Mouse (Mus musculus) fibroblast of lung, adult 2 months (primary cell): Measurements from ENCODE around the gene Pak4.

ENCODE experiments used
- DNase-seq: peaks from one replicate; pipeline ENCODE4 v3.0.0-alpha.2; 2011; ENCODE audit warnings: low read depth

The Pak4 gene

DNA sequence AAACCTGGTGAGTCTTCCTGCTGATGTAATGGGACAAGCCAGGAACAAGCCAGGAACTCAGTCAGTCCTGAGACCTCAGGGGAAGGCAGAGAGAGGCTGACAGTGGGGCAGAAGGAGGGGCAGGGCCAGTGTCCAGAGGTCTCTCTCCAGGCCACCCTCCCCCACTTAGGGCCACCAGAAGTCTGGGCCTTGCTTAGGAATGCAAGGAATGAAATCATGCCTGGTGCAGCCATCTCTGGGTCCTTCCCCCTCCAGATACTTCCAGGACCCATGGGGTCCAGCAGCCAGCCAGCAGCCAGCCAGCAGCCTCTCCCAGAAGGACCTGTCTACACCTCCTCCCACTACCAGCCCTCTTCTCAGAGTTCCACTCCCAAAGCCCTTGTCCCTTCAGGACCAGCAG lies 10.3 kb downstream of the Pak4 start:
- DNase-seq, result no peak

DNA sequence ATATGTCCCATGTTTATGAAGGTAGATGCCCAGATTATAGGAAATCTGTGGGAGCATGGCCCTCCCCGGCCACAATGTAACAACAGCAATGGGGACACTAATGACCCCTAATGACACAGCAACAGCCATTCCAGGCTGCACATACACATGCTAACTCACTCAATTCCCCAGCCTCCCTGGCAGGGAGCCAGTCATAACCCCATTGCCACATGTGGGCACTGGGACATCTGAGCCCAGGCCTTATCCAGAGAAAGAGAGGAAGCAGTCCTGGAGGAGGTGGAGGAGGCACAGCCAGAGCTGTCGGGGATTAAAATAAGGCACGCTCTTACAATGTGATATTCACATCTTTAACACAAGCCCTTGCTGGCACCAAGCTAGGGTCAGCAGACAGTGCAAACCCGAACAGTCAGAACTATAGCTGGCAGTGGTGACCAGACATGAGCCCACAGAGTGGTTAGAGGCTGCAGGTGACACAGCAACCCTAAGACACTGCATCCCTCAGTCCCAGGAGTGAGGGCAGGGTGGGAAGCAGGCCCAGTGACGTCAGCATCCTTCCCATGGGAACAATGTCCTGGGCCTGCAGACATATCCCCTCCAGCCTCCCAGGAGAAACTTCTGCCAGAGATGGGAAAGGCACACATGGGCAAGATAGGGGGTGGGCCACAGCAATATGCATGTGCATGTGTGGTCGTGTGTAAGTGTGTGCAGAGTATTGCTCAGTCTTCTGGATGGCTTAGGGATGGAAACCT lies 11.1 kb downstream of the Pak4 start:
- DNase-seq, result no peak

DNA sequence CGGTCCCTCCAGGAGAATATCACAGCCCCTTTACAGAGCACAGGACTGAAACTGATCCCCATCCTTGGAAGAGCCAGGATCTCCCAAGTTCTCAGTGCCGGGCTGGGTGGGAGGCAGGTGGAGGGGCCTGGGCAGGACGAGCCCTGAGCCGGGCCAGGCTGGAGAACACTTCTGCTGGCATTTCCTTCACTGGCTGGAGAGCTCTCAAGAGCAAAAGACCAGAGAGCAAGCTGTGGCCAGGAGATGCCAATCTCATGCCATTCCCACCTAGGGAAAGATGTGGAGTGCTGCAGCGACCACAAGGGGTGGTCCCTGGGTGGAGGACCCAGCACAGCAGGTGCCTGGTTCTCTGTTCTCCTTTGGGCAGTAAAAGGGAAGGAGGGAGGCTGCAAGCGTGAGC lies 13.0 kb downstream of the Pak4 start:
- DNase-seq, result no peak

DNA sequence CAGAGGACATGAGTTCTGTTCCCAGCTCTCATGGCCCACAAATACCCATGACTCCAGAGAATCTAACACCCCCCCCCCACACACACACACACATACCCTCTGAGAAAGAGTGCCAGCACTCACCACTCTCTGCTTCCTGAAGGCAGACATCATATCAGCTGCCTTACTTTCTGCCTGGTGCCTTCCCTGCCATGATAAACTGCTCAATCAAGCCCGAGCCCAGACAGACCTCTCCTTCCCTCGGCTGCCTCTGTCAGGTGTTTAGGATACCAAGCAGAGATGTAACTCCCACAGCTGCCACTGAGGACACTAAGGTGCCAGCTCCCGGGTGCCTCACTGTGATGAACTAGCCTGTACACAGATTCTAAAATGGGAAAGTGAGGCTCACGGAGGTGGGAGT lies 13.5 kb downstream of the Pak4 start:
- no peak for DNase-seq

DNA sequence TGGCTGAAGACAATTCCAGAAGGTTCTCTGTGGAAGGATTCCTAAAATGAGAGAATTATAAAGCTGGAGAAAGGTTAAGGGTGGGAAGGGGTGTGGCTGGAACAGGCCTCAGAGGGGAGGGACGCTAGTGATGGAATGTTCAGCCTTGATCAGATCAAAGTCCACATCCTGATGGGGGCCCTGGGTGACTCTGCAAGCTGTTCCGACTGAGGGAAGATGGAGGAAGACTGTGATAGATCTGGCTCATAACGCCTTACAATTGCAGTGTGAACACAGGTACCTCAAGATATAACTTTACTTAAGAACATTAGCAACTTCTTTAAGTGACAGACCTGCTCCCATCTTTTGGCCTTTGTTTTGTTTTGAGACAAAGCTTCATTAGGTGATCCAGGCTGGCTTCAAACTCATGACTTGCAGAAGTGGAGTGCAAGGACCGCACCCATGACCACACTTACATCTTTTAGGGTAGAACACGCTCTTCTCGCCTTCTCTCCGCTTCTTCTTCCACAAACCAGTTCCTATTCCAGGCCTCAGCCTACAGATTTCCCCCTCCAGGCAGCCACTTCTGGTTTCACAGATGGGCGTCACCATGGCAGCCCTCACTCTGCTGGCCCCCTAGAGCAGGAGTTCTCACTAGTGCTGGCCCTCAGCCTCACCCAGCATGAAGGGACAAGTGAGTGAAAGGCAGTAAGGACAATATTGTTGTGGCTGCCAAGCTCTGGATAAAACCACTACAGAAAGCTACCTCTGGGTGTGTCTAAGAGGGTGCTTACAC lies 14.2 kb downstream of the Pak4 start:
- DNase-seq, result no peak

DNA sequence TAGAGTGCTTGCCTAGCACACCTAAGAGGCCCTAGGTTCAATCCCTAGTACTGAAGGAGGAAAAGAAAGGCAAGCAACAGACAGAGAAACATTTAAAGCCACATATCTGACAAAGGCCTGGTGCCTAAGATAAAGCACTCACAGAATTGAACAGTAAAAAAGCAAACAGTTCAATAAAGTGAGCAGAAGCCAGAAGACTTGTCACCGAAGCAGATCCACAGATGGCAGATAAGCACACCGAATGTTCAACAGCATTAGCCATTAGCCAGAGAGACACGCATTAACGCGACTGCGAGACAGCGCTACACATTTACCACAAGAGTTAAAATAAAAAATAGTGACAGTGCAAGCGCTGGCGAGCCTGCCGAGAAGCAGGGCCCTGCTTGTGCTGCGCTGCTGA lies 15.1 kb downstream of the Pak4 start:
- DNase-seq, result no peak

DNA sequence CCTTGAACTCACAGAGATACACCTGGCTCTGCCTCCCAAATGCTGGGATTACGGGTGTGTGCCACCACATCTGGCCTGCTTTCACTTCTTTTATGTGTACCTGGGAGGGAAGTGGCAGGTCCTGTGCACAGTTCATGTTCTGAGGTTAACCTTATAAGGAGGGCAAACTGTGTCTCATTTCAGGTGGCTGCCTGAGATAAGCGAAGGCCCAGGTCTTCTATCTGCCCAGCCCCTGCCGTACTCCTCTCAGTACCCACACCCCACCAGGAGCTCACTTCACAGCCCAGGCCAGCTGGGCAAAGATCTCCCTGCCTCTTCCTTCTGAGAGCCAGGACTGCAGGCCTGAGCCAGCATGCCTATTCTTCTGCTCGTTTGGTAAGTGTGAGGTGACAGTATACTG lies 16.3 kb downstream of the Pak4 start:
- no peak for DNase-seq

DNA sequence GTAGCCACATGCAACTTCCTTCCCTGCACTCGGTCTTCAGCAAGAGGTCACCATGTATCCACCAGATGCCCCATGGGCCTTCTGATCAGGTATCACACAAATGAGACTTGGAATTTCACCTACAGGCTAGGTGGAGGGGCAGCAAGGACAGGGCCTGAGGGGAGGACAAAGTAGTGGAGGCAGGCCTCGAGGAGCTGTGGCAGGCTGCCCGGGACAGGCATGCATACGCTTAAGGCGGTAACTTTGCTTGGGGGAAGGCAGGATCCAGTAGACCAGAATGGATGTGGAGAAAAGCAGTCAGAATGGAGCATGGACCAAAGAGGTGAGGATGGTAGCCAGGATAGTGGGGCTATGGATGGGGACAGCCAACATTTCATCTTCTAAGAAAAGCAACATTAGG lies 18.2 kb downstream of the Pak4 start:
- no peak for DNase-seq

DNA sequence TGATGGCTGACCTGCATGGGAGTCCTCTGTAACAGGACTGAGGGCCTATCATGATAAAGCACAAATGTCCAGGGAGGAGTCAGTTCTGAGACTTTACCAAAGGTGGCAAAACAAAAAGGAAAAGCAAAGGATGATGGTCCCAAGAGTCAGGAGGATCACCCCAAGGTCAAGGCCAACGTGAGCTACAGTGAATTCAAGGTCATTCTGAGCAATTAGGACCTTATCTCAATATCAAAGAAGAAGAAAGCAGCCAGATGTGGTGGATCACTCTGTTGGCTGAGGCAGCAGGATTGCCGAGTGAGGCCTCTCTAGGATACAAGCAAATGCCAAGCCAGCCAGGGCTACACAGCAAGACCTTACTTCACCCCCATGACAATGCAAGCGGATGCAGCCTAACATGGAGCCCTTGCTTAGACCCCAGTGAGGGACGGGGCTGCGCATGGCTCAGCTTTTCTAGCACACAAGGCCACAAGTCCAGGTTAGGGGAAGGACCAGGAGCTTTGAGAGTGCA lies 19.4 kb downstream of the Pak4 start:
- no peak for DNase-seq

DNA sequence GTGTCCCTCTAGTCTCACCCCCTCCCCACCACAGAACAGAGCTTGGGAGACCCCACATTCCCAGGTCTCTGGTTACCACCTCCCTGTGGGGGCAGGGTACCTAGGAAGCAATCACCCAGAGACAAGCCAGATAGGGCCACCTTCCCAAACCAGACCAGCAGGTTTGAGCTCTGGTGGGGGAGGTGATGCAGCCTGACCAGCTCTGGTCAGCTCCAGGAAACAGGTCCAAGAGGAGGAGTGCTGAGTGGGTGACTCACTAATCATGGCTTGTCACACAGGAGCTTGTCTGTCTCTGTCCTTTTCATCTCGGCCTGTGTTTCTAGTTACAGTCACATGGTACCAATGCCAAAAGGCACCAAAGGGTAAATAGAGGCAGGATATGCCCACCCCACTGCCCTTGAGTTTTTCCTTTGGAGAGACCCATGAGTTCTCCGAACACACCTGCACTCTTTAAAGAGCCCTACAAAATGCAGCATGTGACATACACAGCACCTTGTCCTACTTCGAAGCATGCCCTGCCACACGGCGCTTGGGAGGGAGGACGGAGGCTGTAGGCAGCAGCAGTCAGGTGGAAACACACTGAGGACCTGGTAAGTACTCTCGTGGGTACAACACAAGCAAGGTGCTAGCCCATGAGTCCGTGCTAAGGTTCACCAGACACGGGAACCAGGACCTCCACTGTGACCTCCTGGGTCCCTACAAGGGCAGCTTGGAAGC lies 20.0 kb downstream of the Pak4 start:
- DNase-seq, result no peak

DNA sequence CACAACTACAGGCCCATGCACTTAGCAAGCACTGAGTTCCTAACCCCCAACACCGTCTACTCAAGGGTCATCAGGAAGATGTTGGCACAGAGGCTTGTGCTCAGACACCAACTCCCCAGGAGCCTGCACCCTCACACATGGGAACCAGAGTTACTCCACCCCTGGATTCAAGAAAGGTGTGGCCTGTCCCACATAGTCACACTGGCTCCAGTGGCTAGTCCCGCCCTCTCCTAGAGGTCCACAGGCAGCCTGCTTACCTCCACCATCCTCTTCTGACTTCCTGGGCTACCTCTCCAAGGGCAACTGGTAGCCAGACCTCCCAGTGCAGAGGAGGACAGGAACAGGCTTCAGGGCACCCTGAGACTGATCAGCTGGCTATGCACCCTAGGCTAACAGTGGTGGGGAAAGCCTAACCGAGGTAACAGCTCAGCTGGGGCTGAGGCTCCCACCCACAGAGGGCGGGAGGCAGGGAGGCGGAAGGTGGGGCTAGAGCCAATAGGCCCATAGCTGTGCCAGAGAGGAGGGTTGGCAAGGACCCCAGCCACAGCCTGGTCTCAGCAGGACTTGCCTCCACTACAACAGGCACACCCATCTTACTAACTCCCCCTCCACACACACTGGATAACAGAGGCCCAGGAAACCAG lies 21.6 kb downstream of the Pak4 start:
- DNase-seq, result peak; percentile 84

DNA sequence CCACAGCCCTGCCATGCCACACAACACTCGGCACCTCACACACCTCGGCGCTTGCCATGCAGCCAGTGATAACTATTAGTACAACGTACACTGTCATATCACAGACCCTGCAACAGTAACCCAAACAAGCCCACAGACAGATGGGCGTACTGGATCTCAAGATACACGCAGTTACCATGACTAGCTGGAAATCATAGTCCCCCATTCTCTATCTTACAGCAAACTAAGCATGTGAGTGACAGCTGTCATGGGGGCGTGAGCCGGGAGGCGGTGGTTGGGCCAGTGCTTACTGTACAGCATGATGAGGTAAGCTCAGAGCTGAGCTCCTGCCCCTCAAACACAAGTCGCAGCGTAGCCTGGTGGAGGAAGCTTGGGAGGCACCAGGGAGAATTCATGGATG lies 22.4 kb downstream of the Pak4 start:
- no peak for DNase-seq

DNA sequence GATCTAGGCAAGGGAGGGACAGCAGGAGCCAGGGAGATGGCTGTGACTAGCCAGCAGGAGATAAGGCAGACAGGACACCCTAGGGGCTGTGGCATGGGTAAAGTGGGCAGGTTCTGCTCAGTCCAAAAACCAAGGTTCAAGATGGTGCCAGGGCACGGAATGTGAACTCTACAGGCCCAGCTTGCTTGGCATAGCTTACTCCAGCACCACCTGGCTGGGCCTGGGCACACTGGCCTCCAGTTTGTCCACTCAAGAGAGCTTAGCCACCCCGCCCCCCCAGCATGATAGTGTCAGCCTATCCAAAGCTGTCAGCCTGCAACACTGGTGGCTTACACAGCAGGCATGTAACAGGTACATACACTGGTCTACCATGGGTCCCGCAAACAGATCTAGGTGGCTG lies 24.7 kb downstream of the Pak4 start:
- DNase-seq, result no peak

DNA sequence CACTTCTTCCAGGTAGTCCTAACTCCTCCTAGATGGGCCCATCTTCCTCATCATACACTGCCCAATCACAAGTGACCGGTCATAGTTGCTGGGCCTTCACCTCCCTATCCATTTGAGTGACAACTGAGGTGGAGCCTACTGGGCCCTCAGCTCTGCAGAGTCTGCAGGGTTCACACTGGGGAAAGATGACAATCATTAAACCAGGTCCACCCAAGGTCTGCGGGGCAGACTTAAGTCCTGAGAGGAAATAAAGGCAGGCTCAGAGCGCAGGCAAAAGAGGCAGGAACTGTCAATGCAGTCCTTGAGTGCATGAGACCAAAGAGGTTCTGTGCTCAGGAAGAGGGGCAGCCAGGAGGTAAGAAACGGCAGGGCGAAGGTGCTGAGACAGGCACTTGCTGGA lies 25.3 kb downstream of the Pak4 start:
- no peak for DNase-seq

DNA sequence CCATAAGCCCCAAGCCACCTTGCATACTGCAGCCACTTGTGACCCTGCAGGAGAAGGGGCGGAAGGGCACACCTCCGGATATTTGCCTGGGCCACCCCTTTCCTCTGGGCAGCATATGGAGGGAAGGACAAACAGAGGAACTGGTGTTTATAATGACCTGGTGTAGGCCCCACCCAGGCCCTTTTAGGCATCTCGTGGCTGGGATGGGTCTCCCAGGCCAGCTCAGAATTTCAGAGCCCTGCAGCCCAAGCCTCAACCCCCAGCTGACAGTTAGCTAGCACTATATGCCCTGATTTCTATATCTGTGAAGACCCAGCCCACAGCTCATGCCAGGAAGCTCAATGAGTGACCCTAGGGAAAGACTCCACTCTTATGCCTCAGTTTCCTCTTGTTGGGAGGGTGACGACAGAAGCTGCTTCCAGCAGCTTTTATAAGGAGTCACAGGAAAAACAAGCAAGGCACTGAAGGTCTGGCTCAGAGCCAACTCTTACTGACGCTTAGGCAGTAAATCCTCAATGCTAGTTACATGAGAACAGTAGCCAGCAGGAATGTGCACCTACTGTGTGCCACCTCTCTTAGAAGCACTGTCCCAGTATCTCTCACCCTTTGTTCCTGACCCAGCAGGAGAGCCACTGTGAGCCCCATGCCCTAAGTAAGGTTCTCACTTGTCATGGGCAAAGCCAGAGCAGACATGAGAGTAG lies 26.9 kb downstream of the Pak4 start:
- no peak for DNase-seq

DNA sequence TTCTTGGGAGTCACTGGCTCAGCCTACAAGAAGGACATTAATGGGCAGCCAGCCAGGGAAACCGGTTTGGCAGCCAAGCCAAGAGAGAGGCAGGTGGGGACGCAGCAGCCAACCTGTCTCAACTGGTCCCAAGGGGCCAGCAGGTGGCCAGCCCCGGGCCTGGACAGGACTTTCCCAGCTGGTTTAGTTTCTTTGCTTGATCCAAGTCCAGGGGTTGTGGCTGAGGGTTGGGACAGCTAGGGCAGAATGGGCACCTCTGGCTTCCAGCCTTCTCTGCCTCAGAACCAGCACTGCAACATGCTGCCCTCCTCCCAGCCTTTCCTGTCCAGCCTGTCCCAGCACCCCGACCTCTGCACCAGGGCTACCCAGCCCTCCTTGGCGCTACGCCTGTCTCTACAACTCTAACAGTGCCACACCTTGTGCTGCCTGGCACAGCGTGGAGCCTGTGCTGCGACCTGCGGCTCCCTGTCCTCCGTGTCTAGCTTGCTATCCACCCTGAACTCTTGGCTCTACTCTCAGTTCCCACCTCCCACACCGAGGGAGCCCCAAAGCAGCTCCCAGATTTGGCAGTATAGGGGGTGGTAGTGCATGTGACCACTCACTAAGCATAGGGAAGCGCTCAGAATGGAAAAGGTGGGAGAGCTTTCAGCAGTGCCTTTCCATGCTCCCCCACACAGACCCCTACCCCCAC lies 27.5 kb downstream of the Pak4 start:
- DNase-seq, result no peak

DNA sequence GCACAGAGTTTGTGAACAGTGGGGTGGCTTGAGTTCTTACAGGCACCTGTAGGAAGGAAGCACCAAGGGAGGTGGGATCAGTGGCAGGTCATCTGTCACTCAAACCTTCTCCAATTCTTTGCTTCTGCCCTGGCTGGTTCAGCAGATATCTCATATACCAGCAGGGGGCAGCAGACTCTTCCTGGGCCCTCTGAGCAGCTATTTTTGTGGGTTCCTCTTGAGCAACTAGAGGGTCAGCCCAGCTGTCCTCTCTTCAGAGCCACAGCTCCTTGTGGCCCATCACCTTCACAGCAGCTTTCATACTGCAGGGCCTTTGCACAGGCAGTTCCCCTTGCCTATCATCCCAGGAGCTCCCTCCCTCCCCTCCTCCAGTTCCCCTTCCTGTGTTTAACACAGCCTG lies 29.7 kb downstream of the Pak4 start:
- no peak for DNase-seq

DNA sequence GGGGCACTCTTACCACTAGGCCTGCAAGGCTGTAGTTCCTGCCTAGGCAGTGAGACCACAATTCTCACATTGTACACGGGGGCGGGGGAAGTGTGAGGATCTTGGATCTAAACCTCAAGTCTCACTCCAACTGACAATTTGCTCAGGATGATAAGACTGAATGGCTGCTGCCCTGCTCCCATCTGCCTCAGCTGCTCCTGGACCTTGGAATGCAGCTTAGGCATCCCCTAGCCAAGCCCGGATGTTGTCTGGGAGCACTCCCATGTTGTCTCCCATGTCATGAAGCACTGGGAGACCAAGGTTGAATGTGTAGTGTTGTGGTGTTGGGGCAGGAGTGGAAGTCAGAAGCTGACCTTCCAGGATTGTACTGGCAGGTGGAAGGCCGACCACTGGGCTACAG lies 30.4 kb downstream of the Pak4 start:
- no peak for DNase-seq

DNA sequence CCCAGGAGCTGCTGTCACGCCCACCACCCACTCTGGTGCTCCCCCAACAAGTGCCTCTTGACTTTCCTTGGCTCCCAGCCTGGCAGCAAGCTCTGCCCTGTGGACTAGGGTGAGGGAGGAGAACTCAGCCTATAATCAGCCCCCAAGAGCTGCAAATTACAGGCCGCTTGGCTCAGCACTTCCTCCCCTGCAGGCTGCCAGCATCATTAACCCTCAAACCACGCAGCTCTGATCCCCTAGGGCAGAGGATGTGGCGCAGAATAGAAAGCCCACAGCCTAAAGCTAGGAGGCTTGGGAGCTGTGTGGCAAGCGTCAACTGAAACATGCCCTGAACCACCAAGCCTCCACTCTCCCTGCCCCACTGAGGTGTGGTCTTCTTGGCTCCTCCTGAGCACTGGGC lies 32.6 kb downstream of the Pak4 start:
- no peak for DNase-seq

DNA sequence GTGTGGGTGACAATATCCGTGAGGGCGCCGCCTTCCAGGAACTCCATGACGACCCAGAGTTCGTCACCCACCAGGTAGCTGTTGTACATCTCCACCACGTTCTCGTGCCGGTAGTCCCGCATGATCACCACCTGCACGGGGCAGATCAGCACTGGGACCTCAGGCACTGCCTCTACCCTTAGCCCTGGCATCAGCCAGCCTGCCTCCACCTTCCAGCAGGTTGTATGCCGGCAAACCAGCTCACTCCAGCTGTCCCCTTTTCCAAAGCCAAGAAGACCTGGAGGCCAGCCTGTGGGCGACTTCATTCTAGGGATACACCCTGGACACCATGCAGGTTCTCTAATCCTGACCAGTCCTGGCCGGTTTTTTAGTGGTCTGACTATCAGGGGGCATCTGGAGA lies 35.0 kb downstream of the Pak4 start:
- no peak for DNase-seq

DNA sequence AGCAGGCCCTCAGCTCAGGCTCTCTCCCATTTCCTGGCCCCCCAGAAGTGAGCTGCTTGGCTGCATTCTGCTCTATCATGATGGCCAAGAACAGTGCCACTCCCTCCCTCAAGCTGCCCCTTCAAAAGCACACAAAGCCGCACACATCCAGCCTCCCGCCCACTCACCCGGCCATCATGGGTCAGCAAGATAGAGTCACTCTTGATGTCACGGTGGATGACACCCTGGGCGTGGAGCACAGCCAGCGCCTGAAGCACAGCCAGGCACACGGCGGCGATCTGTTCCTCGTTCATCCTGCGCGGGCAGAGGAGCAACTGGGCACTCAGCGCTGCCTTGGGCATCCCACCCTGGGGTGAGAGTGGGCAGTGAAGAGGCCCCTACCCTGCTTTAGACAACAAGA lies 35.6 kb downstream of the Pak4 start:
- DNase-seq, result no peak
